Mouse (Mus musculus): ENCODE measurements around the gene Vmn1r44. TPM values are rescaled to one million over a fixed set of nuclear protein-coding genes. Genes with fewer than 3 reads are reported as not detected.
"Not testable (repeated sequence)": the region's sequence is repeated elsewhere in the genome, so short reads cannot be mapped to it uniquely, and the experiment has no call there.

Gene Vmn1r44
- not detected in 2 replicates for total RNA-seq (2014; fragmentation: Nextera tagmentation)
- not detected in 2 replicates for total RNA-seq (2017)

GRCm38 (mm10) chr6:89883360-89883759, at the start of gene Vmn1r44:
TSS of gene Vmn1r44 (plus strand) at chr6:89883660.
- ATAC-seq (replicated peaks; ENCODE audit: low FRiP score, low TSS enrichment, poor library complexity, severe bottlenecking), result no peak

- ATAC-seq (replicated peaks; ENCODE audit: low FRiP score, low TSS enrichment, poor library complexity, severe bottlenecking), result no peak
Measured at GRCm38 (mm10) chr6:89857552-89857951, 25.9 kb upstream of the Vmn1r44 start.

DNA sequence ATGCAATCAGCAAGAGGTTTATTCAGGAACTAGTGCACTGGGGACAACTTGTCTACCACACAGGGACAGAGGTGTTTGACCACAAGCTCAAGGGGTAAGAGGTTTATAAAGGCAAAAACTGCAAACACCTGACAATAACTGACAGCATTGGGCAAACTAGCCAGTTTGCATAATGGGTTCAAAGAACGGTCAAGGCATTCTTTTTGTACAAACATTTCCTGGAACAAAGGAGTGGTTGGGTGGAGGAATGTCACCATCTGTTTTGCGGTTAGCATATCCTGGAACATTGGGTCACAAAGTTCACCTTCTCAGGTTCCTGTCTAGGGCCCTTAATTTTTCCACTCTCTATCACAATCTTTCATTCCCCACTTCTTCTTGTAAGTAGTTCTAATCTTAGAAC, 23.6 kb upstream of the Vmn1r44 start:
- no peak for ATAC-seq (replicated peaks; ENCODE audit: low FRiP score, low TSS enrichment, poor library complexity, severe bottlenecking)

- no peak for ATAC-seq (replicated peaks; ENCODE audit: low FRiP score, low TSS enrichment, poor library complexity, severe bottlenecking)
Measured at GRCm38 (mm10) chr6:89863792-89864191, 19.7 kb upstream of the Vmn1r44 start.

- ATAC-seq (replicated peaks; ENCODE audit: low FRiP score, low TSS enrichment, poor library complexity, severe bottlenecking), result no peak
Measured at GRCm38 (mm10) chr6:89867276-89867675, 16.2 kb upstream of the Vmn1r44 start.

DNA sequence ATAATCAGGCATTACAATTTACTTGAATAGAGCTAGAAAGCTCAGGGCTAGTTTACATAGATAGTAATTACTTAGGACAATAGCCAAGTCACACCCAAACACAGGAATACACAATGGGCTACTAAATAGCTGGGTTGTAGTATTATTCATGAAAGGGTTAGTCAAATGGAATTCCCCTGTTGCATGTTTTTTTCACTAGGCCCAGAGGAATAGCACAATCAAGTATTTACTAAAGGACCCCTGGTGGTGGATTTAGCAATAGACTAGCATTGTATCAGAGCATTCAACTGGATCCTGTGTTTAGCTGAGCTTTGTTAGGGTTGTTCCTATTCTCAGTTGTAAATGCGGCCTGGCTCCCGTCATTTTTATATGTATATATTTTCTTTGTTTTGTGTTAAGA, 15.5 kb upstream of the Vmn1r44 start:
- no peak for ATAC-seq (replicated peaks; ENCODE audit: low FRiP score, low TSS enrichment, poor library complexity, severe bottlenecking)

DNA sequence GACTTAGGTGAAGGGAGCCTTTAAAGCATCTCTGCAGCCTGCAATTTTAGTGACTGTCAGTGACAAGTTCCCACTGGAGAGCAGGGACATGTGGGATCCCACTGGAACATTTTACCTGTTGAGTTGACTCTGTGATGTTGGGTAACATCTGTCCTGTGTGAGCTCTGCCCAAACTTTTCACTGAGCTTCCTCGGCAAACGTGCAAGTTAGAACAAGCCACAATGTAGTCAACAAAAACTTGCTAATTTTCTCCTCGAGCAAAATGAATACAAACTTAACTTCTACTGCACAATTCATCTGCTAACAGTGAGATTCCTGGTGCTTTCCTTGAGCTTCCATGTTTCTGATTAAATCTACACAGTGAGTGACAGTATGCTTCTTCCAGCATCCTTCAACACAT, 7.1 kb upstream of the Vmn1r44 start, which contains the start of the genes Vmn1r42 and Vmn1r43:
TSS of gene Vmn1r42 (minus strand) at position 101 of the 400 bp plus-strand sequence.
TSS of gene Vmn1r43 (minus strand) at position 101 of the 400 bp plus-strand sequence.
- not testable (repeated sequence) for ATAC-seq (replicated peaks; ENCODE audit: low FRiP score, low TSS enrichment, poor library complexity, severe bottlenecking)

DNA sequence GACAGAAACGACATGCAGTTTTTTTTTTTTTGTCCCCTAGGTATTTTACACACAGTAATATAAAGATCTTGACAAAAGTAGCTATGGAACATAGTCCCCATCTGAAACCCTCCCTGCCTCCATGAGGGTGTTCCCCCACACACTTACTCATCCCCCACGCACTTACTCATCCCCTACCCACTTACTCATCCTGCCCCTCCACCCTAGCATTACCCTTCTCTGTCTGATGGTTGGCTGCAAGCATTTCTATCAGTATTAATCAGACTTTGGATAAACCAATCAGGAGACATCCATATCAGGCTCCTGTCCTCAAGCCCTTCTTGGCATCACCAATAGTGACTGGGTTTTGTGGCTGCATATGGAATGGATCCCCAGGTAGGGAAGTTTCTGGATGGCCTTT, 6.5 kb upstream of the Vmn1r44 start:
- ATAC-seq (replicated peaks; ENCODE audit: low FRiP score, low TSS enrichment, poor library complexity, severe bottlenecking), result no peak

- ATAC-seq (replicated peaks; ENCODE audit: low FRiP score, low TSS enrichment, poor library complexity, severe bottlenecking), result no peak
Measured at GRCm38 (mm10) chr6:89880867-89881266, 2.6 kb upstream of the Vmn1r44 start.

GRCm38 (mm10) chr6:89883812-89884211, 352 bp downstream of the Vmn1r44 start:
- no peak for ATAC-seq (replicated peaks; ENCODE audit: low FRiP score, low TSS enrichment, poor library complexity, severe bottlenecking)

DNA sequence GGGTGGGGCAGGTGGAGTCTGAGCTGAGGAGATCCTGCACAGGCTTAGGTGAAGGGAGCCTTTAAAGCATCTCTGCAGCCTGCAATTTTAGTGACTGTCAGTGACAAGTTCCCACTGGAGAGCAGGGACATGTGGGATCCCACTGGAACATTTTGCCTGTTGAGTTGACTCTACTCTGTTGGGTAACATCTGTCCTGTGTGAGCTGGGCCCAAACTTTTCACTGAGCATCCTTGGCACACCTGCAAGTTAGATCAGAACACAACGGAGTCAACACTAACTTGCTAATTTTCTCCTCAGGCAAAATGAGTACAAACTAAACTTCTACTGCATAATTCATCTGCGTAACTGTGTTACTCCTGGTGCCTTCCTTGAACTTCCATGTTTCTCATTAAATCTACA, 57.0 kb downstream of the Vmn1r44 start, which contains the start of gene Vmn1r45:
TSS of gene Vmn1r45 (minus strand) at position 101 of the 400 bp plus-strand sequence.
- not testable (repeated sequence) for ATAC-seq (replicated peaks; ENCODE audit: low FRiP score, low TSS enrichment, poor library complexity, severe bottlenecking)

DNA sequence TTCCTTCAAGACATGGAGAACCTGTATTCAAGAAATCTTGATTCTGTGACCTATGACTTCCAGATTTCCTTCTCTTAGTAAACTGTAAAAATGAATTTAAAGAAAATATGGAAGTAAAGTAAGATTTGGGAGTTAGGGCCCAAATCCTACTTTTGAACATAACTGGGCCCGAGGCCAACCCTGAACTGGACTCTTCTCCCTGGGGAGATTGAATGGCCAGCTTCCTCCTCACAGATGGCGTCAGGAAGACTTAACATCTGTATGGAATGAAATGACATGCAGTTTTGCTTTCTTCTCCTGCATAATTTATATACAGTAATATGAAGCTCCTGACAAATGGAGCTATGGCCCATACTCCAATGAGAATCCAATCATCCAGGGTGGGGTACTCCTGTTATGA, 57.5 kb downstream of the Vmn1r44 start:
- no peak for ATAC-seq (replicated peaks; ENCODE audit: low FRiP score, low TSS enrichment, poor library complexity, severe bottlenecking)

Other genes starting within 250 kb of the Vmn1r44 start
- 11.1 and 12.3 TPM in 2 replicates for gene Txnrd3, start 239.7 kb upstream of the Vmn1r44 start, total RNA-seq (2014; fragmentation: Nextera tagmentation)
- 21.6 and 22.8 TPM in 2 replicates for gene Txnrd3, start 239.7 kb upstream of the Vmn1r44 start, total RNA-seq (2017)
- not detected in 2 replicates for gene Vmn1r40, start 176.1 kb upstream of the Vmn1r44 start, total RNA-seq (2014; fragmentation: Nextera tagmentation)
- not detected in 2 replicates for gene Vmn1r40, start 176.1 kb upstream of the Vmn1r44 start, total RNA-seq (2017)
- not detected in 2 replicates for gene Vmn1r41, start 142.9 kb upstream of the Vmn1r44 start, total RNA-seq (2014; fragmentation: Nextera tagmentation)
- not detected in 2 replicates for gene Vmn1r41, start 142.9 kb upstream of the Vmn1r44 start, total RNA-seq (2017)
- not detected in 2 replicates for gene Vmn1r42, start 7.2 kb upstream of the Vmn1r44 start, total RNA-seq (2014; fragmentation: Nextera tagmentation)
- not detected in 2 replicates for gene Vmn1r42, start 7.2 kb upstream of the Vmn1r44 start, total RNA-seq (2017)
- not detected in 2 replicates for gene Vmn1r43, start 7.2 kb upstream of the Vmn1r44 start, total RNA-seq (2014; fragmentation: Nextera tagmentation)
- gene Vmn1r43, start 7.2 kb upstream of the Vmn1r44 start, total RNA-seq (2017), result not detected in 2 replicates
- gene Vmn1r45, start 56.9 kb downstream of the Vmn1r44 start, total RNA-seq (2014; fragmentation: Nextera tagmentation), result not detected in 2 replicates
- gene Vmn1r45, start 56.9 kb downstream of the Vmn1r44 start, total RNA-seq (2017), result not detected in 2 replicates
- not detected in 2 replicates for gene Vmn1r46, start 85.7 kb downstream of the Vmn1r44 start, total RNA-seq (2014; fragmentation: Nextera tagmentation)
- not detected in 2 replicates for gene Vmn1r46, start 85.7 kb downstream of the Vmn1r44 start, total RNA-seq (2017)
- gene Vmn1r47, start 132.5 kb downstream of the Vmn1r44 start, total RNA-seq (2014; fragmentation: Nextera tagmentation), result not detected in 2 replicates
- not detected in 2 replicates for gene Vmn1r47, start 132.5 kb downstream of the Vmn1r44 start, total RNA-seq (2017)
- not detected in 2 replicates for gene Vmn1r48, start 153.2 kb downstream of the Vmn1r44 start, total RNA-seq (2014; fragmentation: Nextera tagmentation)
- gene Vmn1r48, start 153.2 kb downstream of the Vmn1r44 start, total RNA-seq (2017), result not detected in 2 replicates
- gene Vmn1r49, start 194.8 kb downstream of the Vmn1r44 start, total RNA-seq (2014; fragmentation: Nextera tagmentation), result not detected in 2 replicates
- not detected in 2 replicates for gene Vmn1r49, start 194.8 kb downstream of the Vmn1r44 start, total RNA-seq (2017)
- not detected in 2 replicates for gene Vmn1r50, start 217.8 kb downstream of the Vmn1r44 start, total RNA-seq (2014; fragmentation: Nextera tagmentation)
- gene Vmn1r50, start 217.8 kb downstream of the Vmn1r44 start, total RNA-seq (2017), result not detected in 2 replicates
- not detected in 2 replicates for gene Vmn1r51, start 238.9 kb downstream of the Vmn1r44 start, total RNA-seq (2014; fragmentation: Nextera tagmentation)
- not detected in 2 replicates for gene Vmn1r51, start 238.9 kb downstream of the Vmn1r44 start, total RNA-seq (2017)